Mouse (Mus musculus) spleen, postnatal 4 days (tissue): ENCODE measurements at regions not wholly inside any gene's neighbourhood (a gene's known extent, or its start where the extent isn't known, plus 50 kb on each side); places are given as distances from the start of the nearest gene placed in this dataset.

ENCODE experiments used
- DNase-seq, 2 experiments: peaks; one replicate each; pipeline ENCODE4 v3.0.0; 2022; ENCODE audit warnings: low spot score in 2 of 2

DNA sequence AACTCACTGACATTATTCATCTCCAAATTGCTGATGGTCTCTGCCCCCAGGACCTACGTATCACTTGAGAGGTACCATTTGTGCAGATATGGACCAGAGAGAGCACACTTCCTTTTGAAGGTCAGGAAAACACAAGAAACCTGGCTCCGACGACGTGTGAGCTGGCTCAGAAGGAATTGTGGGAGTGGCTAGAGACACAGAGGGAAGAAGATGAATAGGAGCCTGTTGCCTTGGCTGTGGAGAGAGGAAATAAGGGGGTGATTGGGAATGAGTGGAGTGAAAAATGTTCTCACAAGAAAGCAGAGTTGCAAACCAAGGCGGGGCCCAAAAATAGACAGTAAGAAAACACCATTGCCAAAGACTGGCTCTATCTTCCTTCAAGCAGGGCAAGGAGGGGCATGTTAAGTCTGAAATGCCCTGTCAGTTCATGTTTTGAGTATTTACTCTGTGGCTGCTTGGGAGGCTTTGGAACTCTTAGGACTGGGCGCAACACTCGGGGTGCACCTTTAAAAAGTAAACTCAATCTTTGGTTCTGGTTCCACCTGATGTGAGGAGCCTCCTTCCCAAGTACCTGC lies 111.6 kb upstream of the Mylip start:
- DNase-seq, result no peak

DNA sequence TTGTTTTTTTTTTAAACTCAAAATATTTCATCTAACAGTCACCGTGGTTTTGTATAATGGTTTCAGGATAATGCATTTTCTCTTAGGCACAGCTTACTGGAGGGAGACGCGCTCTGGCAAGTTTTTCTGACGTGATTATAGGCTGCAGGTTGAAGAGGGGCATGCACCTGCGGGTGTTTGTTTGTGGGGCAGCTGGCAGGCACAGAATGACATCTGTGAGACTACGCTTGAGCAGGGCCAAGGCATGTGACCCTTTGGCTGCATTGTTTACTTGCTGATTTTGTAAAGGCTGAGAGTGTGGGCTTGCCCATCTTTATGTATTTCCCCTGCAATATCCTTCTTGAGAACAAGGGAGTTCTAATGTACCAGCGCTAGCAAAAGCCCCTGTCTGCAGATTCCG lies 108.4 kb upstream of the Mylip start:
- no peak for DNase-seq

DNA sequence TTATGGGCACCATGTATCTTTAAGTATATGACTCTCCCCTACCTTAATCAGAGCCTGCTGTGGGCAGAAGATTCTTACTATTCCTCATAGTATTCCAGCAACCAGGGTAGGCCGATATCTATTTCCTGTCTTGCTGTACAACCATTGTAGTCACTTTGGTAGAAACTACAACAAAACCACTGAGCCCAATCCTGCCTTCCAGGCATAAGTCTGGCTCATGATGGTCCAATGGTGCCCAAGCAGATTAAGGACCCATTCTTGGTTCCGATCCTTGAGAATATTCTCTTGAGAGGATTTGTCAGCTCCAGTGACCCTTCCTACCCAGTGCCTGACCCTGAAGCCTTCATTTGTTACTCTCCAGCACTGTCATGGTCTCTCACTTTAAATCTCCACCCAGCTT lies 102.9 kb upstream of the Mylip start:
- no peak for DNase-seq

DNA sequence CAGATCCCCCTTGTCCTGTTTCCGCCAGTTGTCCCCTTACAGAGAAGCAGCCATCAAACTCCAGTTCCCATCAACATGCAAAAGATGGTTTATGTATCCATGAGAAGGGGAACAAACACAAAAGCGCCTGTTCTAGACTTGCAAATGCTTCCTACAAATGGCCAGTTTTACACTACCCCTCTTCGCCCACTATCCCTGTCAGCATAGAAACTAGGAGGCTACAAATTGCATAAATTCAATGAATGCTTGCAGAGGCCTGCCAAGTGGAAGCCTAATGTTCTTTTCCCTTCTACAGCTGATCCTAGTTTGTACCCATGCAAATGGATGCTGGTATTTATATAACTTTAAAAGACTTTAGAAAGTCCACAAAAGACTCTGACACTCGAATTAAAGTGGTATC lies 102.3 kb upstream of the Mylip start:
- DNase-seq, result no peak

DNA sequence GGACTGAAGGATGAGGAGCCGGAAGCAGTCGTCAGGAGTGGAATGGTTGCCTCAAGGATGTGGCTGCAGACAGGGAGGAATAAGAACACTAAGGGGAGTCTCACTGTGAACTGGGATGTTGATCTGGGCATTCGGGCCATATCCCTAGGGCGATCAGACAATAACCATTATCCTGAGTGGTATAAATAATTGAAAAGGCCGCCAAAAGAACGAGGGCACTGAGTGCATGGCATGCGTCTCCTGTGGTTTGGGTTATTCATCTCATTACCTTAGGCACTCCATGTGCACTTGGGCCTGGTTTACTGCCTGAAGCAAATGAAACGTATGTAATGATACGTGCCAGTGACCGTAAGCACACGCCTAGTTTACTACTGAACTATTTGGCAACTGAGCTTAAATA lies 99.6 kb upstream of the Mylip start:
- DNase-seq, result no peak

DNA sequence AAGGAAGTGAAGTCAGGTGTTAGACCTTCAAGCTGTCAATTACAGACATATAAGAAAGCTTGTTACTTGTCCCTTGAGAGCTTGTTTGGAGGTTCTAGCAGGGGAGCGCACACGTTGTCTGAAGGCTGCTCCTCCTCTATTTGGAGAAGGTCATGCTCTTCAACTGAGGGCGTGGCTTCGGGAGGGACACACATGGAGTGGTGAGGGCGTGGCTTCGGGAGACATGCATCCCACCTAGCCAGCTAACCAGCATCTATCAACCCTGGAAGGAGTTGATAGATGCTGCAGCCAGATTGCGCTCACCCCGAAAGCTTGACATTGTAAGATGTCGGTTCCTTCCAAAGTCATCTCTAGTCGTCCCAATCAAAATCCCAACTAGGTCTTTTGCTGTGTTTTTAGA lies 94.9 kb upstream of the Mylip start:
- DNase-seq, result no peak

DNA sequence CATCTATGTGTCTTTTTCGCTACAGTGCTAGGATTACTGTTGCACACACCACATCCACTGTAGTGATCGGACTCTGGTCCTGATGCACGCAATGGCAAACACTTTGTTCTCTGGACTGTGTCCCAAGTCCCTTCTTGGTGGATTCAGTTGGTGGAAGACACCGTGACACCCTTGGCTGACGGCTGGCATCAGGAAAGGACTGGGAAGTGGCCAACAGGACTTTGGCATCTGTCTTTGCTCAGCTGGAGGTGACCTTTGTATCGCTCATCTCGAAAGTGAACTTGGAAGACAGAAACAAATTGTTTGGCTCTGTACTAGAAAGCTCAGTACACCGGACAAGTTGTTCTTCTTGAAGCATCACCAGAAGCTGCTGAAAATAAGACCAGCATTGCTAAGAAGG lies 88.9 kb upstream of the Mylip start:
- no peak for DNase-seq

DNA sequence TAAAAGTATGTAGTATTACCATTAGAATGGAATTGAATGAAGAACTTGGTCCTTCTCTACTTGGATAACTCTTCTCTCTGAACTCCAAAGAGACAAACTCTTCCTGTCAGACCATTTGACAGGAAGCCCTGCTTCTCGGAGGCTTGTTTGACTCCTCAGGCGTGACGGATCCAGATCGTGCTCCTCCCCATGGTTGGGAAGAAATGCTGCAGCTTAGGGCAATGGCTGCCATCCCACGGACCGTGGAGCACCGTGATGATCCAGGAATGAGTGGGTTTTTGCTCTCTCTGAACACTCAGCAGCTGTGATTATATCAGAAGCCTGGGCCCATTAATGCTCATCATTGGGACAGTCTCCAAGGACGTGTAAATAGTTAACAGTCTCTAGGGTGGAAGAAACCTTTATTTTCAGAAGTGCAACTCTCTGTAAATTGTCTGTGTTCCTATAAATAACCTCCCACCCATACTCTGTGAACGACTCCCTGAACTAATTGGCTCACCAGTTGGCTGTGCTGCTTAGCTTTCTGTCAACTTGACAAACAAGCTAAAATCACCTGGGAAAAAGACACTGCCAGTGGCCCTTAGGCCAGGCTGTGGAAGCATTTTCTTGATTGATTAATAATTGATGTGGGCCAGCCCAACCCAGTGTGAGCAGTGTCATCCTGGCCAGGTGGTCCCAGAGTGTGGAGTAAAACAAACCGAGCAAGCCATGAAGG lies 88.2 kb upstream of the Mylip start:
- DNase-seq, result no peak

DNA sequence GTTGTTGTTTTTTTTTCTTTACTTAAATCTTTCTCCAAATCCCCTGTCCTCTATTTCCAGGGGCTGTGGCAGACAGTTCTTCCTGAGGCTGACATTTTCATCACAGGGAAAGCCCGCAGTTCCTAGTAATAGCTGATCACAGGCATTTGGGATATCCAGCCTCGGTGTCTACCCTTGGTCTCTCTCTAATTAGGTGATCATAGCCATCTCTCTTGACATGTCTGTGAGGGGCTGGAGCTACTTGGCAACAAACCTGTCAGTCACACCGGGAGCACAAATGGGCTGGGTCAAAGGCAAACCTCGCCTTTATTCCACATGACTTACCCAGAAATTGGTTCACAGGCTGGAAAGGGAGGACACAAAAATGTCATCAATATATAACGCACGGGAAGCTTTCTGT lies 86.7 kb upstream of the Mylip start:
- no peak for DNase-seq

DNA sequence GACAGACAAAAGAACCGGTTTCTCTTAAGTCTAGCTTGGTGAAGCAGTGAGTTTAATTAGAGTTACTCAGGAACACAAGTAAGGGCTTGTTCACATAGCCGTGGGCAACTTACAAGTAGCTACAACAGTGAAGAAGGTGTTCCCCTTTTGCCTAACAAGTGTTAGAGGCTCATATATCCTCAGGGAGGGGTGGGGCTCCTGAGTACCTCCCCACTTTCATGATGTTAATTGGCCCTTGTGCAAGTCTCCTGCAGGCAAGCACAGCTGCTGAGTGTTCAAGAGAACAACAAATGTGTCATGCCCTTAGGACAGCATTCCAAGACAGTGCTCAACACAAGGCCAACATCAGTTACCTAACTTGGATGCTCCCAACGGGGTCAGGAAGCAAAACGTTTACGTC lies 83.4 kb upstream of the Mylip start:
- DNase-seq, result no peak

DNA sequence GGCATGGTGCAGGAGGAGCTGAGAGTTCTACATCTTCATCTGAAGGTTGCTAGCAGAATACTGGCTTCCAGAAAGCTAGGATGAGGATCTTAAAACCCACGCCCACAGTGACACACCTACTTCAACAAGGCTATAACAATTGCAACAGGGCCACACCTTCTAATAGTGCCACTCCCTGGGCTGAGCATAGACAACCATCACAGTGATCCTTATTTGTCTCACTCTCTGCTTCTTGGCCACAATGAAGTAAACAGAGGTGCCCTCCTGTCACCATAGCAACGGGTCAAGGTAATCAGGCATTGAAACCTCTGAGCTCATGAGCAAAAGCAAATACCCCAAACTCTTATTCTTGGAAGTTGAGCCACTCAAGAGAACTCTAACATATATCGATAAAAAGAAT lies 82.3 kb upstream of the Mylip start:
- DNase-seq, result no peak

DNA sequence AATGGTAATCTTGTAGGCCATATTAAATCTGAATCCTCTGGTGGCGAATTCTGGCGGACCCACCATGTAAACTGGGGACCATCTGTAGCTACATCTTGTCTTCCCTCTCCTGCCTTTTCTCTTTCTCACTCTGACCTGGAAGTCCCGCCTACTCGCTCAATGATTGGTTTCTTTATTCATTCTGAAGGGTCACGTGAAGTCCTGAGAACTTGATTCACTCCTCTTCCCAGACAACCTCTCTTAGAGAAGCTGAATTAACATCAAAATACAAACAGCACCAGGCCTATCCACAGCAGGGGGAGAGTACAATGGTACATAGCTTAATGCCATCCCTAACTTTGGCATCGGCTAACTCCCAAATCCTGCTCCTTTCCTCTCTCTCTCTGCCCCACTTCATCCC lies 69.9 kb upstream of the Mylip start:
- no peak for DNase-seq

DNA sequence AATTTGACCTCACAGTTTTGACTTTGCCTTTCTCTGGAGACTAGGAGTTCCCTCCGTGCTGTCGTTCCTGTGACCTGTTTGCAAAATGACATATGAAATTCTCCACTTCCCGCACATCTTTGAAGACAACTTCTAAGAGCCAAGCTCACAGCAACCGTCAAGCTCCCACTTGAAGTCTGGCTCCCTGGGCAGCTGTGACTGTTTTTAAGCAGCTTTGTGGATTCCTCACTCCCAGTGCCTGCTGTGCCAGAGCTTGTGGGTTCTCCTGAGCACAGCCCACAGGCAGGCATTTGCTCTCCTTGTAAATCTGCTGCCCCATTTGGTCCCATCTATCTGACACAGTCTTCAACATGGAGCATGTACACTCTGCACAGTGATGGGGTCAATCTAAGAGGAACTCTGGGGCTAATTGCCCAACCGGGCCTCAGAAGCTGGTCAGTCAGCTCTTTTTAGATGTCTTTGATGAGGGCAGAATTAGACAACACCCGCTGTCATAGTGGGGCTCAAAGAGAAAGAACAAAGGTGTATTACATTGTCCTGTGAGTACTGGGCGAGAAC lies 63.7 kb upstream of the Mylip start:
- no peak for DNase-seq

DNA sequence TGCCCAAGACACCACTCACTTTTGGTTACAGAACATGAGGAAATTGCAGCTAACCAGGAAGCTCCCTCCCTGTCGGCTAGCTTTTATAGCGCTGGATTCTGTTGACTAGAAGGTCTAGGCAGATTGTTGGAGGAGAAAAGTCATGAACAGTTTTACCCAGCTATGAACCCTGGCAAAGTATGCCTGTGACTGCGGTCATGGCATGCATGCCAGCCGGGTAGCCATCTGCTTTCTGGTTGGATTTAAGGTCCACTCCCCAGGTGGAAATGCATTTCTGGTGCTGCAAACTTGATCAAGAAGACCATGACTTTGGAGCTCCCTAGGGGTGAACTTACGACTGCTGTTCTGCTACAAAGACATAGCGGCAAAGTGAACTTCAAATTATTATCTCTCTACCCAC lies 62.8 kb upstream of the Mylip start:
- no peak for DNase-seq

DNA sequence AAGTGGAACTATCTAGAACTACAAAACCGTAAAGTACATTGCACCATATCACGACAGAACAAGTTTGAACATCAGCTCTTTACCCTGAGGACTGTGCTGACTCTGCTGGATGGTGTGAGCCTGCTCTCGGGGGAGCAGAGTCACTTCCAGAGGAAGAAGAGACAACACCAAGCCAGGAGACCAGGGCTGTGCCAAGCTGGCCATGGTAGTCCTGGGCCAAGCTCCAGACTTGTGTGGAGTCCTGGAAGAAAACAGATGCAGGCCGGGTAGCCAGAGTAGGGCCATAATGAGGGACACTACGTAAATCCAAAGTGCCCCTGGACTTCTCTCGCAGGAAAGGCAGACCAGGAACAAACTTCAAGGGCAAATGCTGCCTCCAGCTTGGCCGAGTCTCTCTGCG lies 59.0 kb upstream of the Mylip start:
- DNase-seq, result no peak

DNA sequence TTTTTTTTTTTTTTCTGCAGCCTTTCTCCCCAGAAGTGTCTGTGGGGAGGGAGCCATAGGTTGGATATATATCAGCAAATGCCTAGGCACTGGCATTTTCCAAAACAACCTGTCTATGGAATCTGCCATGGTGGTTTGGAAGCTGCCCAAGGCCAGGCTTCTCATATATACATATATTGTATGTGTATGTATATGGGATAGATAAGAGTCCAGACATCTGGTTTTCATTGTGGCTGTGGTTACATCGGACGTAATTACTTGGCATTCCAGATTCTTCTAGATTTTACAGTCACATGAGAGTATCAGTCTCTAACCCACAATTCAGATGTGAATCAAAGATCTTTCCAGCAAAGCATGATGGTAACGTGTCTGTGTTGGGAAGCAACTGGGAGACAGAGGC lies 57.5 kb upstream of the Mylip start:
- no peak for DNase-seq

DNA sequence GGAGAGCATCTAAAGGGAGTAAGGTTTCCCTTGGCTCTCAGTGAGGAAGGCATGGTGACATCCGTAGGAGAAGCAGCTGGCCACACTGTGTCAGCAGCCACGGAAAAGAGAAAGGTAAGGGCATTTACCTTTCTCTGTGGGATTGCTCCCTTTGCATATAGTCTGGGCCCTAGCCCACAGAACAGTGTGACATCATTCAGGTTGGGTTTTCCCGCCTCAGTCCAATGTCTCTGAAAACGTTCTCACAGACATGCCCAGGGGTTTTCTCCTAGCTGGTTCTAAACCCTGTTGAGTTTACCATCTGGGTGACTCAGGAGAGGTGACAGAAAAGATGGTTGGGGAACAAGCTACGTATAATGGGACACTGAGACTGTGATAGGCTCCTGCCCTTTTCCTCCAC lies 55.9 kb upstream of the Mylip start:
- DNase-seq, result no peak
